ENCODE assay signal across 7 mouse cellular contexts in genomic region chr9:118506404-118507231, GRCm38 (mm10). TPM values are rescaled to one million over a fixed set of nuclear protein-coding genes. Genes with fewer than 3 reads are reported as not detected.
DNase-seq lines count a peak whose midpoint lies in the region; ATAC-seq and TF ChIP-seq lines count a peak whose summit lies in the region.

No protein-coding gene starts in this region.

- peak; percentile 58 for ATAC-seq in Patski
- ATAC-seq in liver, postnatal 0 days: peak; percentile 56
- peak; percentile 62 for ATAC-seq in neural tube, embryonic 15.5 days (ENCODE audit: low FRiP score)

- H3K79me2 ChIP-seq in heart, adult 2 months (replicated peaks; ENCODE audit: control insufficient read depth, insufficient read depth, low read length): peaks cover 9% of the 10 kb centered on the region

- H3K27ac ChIP-seq in heart, adult 2 months: peak overlapping the region; percentile 94
- peak overlapping the region; percentile 91 for H3K27ac ChIP-seq in liver, postnatal 0 days (ENCODE audit: low read depth)
- H3K27ac ChIP-seq in neural tube, embryonic 15.5 days (replicated peaks): peak overlapping the region; percentile 76

- intact Hi-C loops in heart, adult 2 months (cut with DNase I): no loop called here

- peak; percentile 39 for DNase-seq in CD4-positive, CD25-positive, alpha-beta regulatory T cell, adult 2 months (ENCODE audit: low read depth, low spot score)
- no peak for DNase-seq in Patski (ENCODE audit: low read depth, low spot score)
- peak; percentile 28 to 37 for DNase-seq in cerebellum, postnatal 36 days
- DNase-seq in heart, adult 2 months: peak; percentile 62 to 63
- peak; percentile 59 for DNase-seq in kidney, adult 11 months
- peak; percentile 60 for DNase-seq in liver, postnatal 0 days

- no peak for TF ChIP-seq CTCF in Patski (IDR thresholded peaks at IDR 0.05)
- TF ChIP-seq CTCF in heart, adult 2 months (IDR thresholded peaks at IDR 0.05): no peak
- TF ChIP-seq CTCF in liver, postnatal 0 days (IDR thresholded peaks at IDR 0.05; ENCODE audit: low read depth): no peak

- POLR2A ChIA-PET in Patski (lab: Charles Lee): interaction anchor here (0.8 kb wide), 1 partner anchor 23 kb away, joined by 3 read pairs; no protein-coding TSS in a partner anchor

- 0 out of 2 replicates have a peak, but pooled peaks have one; percentile 5 for TF ChIP-seq EP300 in heart, adult 2 months (IDR thresholded peaks at IDR 0.05; ENCODE audit: insufficient read depth, low read depth, low read length)
- TF ChIP-seq EP300 in liver, postnatal 0 days (IDR thresholded peaks at IDR 0.05; ENCODE audit: low read depth): no peak

- peaks cover 5% of the 10 kb centered on the region for H3K36me3 ChIP-seq in heart, adult 2 months (ENCODE audit: control insufficient read depth, insufficient read depth, low read length)
- H3K36me3 ChIP-seq in liver, postnatal 0 days (replicated peaks; ENCODE audit: insufficient read depth, low read length): 0 out of 2 replicates have a peak, but pooled peaks cover 2% of the 10 kb centered on the region
- H3K36me3 ChIP-seq in neural tube, embryonic 15.5 days: no peaks in the 10 kb centered on the region

- H3K4me1 ChIP-seq in heart, adult 2 months (ENCODE audit: control insufficient read depth, insufficient read depth, low read length): peaks cover 13% of the 10 kb centered on the region
- peaks cover 32% of the 10 kb centered on the region for H3K4me1 ChIP-seq in liver, postnatal 0 days (ENCODE audit: insufficient read depth)
- peaks cover 39% of the 10 kb centered on the region for H3K4me1 ChIP-seq in neural tube, embryonic 15.5 days

- H3K27me3 ChIP-seq in Patski: no peaks in the 10 kb centered on the region
- no peaks in the 10 kb centered on the region for H3K27me3 ChIP-seq in heart, adult 2 months (ENCODE audit: control insufficient read depth, insufficient read depth, low read length)
- no peaks in the 10 kb centered on the region for H3K27me3 ChIP-seq in liver, postnatal 0 days (ENCODE audit: insufficient read depth, low read length)
- no peaks in the 10 kb centered on the region for H3K27me3 ChIP-seq in neural tube, embryonic 15.5 days (replicated peaks)

- H3K4me3 ChIP-seq in heart, adult 2 months: peak overlapping the region; percentile 97
- peak overlapping the region; percentile 92 for H3K4me3 ChIP-seq in liver, postnatal 0 days (ENCODE audit: low read depth, low read length)
- H3K4me3 ChIP-seq in neural tube, embryonic 15.5 days (replicated peaks): peak overlapping the region; percentile 75

- 0 out of 2 replicates have a peak, but pooled peaks have one; percentile 2 for TF ChIP-seq POLR2A in heart, adult 2 months (IDR thresholded peaks at IDR 0.05; ENCODE audit: insufficient read depth, low read depth, low read length)

- under 1% methylated on average over 50 of the region's 57 CpGs for WGBS in heart, adult 2 months
- under 1% methylated on average over 53 of the region's 57 CpGs for WGBS in liver, postnatal 0 days (ENCODE audit: insufficient replicate concordance)
- under 1% methylated on average over 46 of the region's 57 CpGs for WGBS in neural tube, embryonic 15.5 days

- H3K9ac ChIP-seq in heart, adult 2 months (ENCODE audit: low read depth, low read length): peak overlapping the region; percentile 92
- peak overlapping the region; percentile 94 for H3K9ac ChIP-seq in liver, postnatal 0 days (replicated peaks)
- H3K9ac ChIP-seq in neural tube, embryonic 15.5 days (replicated peaks): peak overlapping the region; percentile 88

- no peaks in the 10 kb centered on the region for H3K9me3 ChIP-seq in liver, postnatal 0 days (ENCODE audit: low read length)
- H3K9me3 ChIP-seq in neural tube, embryonic 15.5 days (replicated peaks): no peaks in the 10 kb centered on the region

- in situ Hi-C loops in Patski (cut with MboI; ENCODE audit: low pct_unique_long_range_greater_than_20kb): loop anchor here (25.0 kb wide), 1 partner anchor 1344 kb away; no protein-coding TSS in a partner anchor

- CTCF ChIA-PET in Patski (lab: Charles Lee): interaction anchor here (2.1 kb wide), 1 partner anchor 17 kb away, joined by 7 read pairs; no protein-coding TSS in a partner anchor

- H3K4me2 ChIP-seq in liver, postnatal 0 days (ENCODE audit: low read depth, low read length): peak overlapping the region; percentile 97
- peak overlapping the region; percentile 98 for H3K4me2 ChIP-seq in neural tube, embryonic 15.5 days

RNA-seq across cellular contexts. Expression of gene Golga4, which starts 0.6 kb away (rescaled TPM):
- 96.8 TPM for polyA plus RNA-seq in Patski (2021)
- total RNA-seq in heart, adult 2 months (2021): 100 to 1,000 TPM; 350 to 420 TPM
- polyA plus RNA-seq in heart, adult 2 months (2012; rRNA removed): 34.4 and 62.8 TPM in 2 replicates
- 12.5 and 13.9 TPM in 2 replicates for polyA plus RNA-seq in liver, postnatal 0 days (2015; fragmentation: Nextera tagmentation; extraction: Ambion mirVana)
- polyA plus RNA-seq in neural tube, embryonic 15.5 days (2015; fragmentation: Nextera tagmentation; extraction: Ambion mirVana): 44.4 and 45.2 TPM in 2 replicates

RNA-seq across cellular contexts. Expression of gene Eomes, which starts 28.6 kb away (rescaled TPM):
- polyA plus RNA-seq in Patski (2021): 0.59 TPM
- under 1 TPM; 0.07 to 0.13 TPM for total RNA-seq in heart, adult 2 months (2021)
- polyA plus RNA-seq in heart, adult 2 months (2012; rRNA removed): 0.23 TPM in 1 of 2 replicates, not detected in the other
- not detected in 2 replicates for polyA plus RNA-seq in liver, postnatal 0 days (2015; fragmentation: Nextera tagmentation; extraction: Ambion mirVana)
- polyA plus RNA-seq in neural tube, embryonic 15.5 days (2015; fragmentation: Nextera tagmentation; extraction: Ambion mirVana): 0.06 TPM in 1 of 2 replicates, not detected in the other
